Mouse (Mus musculus) ZHBTc4 (cell line): ENCODE results near the gene Vmn1r59.
"Not testable (repeated sequence)": the region's sequence is repeated elsewhere in the genome, so short reads cannot be mapped to it uniquely, and the experiment has no call there.

Experiments used
- DNase-seq: peaks from one replicate; pipeline ENCODE4 v3.0.0-alpha.2; 2011; ENCODE audit warnings: low read depth, low spot score

Vmn1r59 gene

DNA sequence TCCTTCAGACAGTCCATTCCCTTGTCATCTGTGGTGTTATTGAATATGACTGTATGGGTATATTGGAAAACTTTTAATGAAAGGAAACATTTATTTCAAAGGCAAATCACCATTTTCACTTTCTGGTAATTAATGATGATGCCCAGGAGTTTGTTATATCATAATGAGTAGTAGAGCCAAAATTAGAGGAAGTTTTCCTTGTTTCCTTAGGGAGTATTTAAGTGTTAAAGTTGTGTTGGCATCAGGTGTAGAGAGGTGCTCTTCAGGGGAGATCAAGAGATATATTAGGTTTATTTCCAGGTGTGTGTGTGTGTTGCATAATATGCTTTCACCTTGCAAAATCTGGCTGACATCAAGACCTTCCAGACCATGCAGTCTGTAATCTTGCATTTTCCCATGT is at the start of gene Vmn1r59:
Vmn1r59 (minus strand) TSS at position 101 of the 400 bp plus-strand sequence.
- no peak for DNase-seq

DNA sequence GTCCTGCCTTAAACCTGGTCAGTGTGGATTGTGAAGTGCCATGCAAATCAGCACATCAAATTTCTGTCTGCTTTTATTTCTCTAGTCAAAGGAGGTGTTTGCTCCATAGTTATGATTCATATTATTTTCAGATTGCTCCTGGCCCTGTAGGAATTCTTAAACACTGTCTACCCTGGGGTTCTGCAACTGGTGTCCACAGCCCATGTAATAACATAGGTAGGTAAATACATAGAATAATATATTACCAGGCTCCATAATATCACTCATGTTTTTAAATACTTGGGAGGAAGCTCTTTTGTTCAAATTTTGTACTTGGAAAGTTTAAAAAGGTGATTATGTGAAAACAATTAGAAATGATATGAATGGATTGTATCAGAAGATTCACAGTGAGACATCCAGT is 37.3 kb upstream of the Vmn1r59 start, which contains the start of gene Vmn2r28:
Vmn2r28 (minus strand) TSS at position 101 of the 400 bp plus-strand sequence.
- not testable (repeated sequence) for DNase-seq

DNA sequence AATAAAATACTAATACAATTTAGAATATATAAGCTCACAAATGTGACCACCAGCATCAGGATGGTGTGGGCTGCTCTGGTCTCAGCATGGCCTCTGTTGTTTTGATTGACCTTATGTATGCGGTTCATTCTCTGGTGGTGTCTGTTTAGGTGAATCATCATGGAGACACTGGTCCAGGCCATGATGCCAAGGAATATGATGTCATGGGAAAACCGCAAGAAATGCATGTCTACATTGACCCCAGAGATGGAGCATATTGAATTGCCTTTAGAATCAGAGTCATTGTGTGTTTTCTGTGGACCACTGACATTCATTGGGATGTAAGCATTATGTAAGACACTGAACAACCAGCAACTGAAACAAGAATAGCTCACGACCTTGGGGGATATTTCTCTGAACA is 2.6 kb downstream of the Vmn1r59 start:
- DNase-seq, result not testable (repeated sequence)

DNA sequence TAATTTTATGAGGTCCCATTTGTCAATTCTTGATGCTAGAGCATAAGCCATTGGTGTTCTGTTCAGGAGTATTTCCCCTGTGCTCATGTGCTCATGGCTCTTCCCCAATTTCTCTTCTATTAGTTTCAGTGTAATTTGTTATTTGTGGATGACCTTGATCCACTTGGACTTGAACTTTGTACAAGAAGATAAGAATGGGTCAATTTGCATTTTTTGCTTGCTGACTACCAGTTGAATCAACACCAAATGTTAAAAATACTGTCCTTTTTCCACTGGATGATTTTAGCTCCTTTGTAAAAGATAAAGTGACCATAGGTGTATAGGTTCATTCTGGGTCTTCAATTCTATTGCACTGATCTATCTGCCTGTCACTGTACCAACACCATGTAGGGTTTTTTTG is 7.9 kb downstream of the Vmn1r59 start:
- no peak for DNase-seq

DNA sequence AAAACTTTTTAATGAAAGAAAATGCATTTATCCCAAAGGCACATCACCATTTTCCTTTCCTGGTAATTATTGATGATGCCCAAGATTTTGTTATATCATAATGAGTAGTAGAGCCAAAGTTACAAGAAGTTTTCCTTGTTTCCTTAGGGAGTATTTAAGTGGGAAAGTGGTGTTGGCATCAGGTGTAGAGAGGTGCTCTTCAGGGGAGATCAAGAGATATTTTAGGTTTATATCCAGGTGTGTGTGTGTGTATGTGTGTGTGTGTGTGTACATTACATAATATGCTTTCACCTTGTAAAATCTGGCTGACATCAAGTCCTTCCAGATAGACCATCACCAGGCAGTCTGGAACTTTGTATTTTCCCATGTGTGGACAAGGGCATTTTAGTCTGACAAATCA is 43.3 kb downstream of the Vmn1r59 start, which contains the start of gene Vmn1r58:
Vmn1r58 (minus strand) TSS at position 101 of the 400 bp plus-strand sequence.
- not testable (repeated sequence) for DNase-seq

DNA sequence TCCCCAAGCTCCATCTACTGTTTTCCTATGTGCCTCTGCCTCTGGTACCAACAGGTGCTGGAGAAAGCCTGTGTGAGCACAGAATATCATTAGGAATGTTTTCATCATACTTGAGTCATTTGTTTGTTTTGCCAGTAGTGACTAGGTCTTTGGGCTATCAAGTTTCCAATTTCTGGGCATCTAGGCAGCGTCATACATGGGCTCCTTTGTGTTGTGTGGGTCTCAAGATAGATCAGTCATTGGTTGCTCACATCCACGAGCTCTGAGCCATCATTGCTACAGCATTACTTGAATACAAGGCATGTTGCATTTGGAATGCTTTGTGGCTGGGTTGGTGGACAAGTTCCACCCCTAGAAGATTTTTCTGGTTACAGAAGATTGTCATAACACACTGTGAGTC is 50.4 kb downstream of the Vmn1r59 start:
- DNase-seq, result no peak
